Mouse (Mus musculus): ENCODE results near the gene Lamtor3.

- no peak for TF ChIP-seq CTCF (IDR thresholded peaks at IDR 0.05; ENCODE audit: low read depth)
- no peak for TF ChIP-seq EP300 (IDR thresholded peaks at IDR 0.05; ENCODE audit: low read depth)
Observed at GRCm38 (mm10) chr3:137927010-137927409, 8.7 kb downstream of the Lamtor3 start.
